Mouse (Mus musculus): ENCODE results near the gene Ccdc189. TPM values are rescaled to one million over a fixed set of nuclear protein-coding genes. Genes with fewer than 3 reads are reported as not detected.

The Ccdc189 gene
- polyA plus RNA-seq, 1 experiment from 2014 or later, result 23.6 TPM

GRCm38 (mm10) chr7:127585031-127585430 lies 3.4 kb downstream of the Ccdc189 start:
- WGBS, result 70% methylated on average over 7 of the region's 7 CpGs
- no peak overlapping the region for H3K9ac ChIP-seq (ENCODE audit: low read length)
- no peaks in the 10 kb centered on the region for H3K27me3 ChIP-seq (ENCODE audit: control insufficient read depth, insufficient read depth, low read depth, low read length)
- no peak overlapping the region for H3K4me3 ChIP-seq (ENCODE audit: low read length)
- no peak for ATAC-seq (ENCODE audit: low read depth)
- H3K4me1 ChIP-seq (replicated peaks; ENCODE audit: control insufficient read depth, insufficient read depth, low read length), result peaks cover 16% of the 10 kb centered on the region
- no peaks in the 10 kb centered on the region for H3K9me3 ChIP-seq (ENCODE audit: control insufficient read depth, low read length)
- H3K36me3 ChIP-seq (ENCODE audit: control insufficient read depth, insufficient read depth, low read length), result peaks cover 21% of the 10 kb centered on the region
- no peak overlapping the region for H3K27ac ChIP-seq (ENCODE audit: low read length)
- no peak overlapping the region for H3K4me2 ChIP-seq (ENCODE audit: low read depth, low read length)

- no peak overlapping the region for H3K9ac ChIP-seq (ENCODE audit: low read length)
- H3K4me2 ChIP-seq (ENCODE audit: low read depth, low read length), result no peak overlapping the region
- no peaks in the 10 kb centered on the region for H3K9me3 ChIP-seq (ENCODE audit: control insufficient read depth, low read length)
- WGBS, result 90% methylated on average over 6 of the region's 6 CpGs
- no peaks in the 10 kb centered on the region for H3K27me3 ChIP-seq (ENCODE audit: control insufficient read depth, insufficient read depth, low read depth, low read length)
- H3K36me3 ChIP-seq (ENCODE audit: control insufficient read depth, insufficient read depth, low read length), result peaks cover 25% of the 10 kb centered on the region
- H3K27ac ChIP-seq (ENCODE audit: low read length), result no peak overlapping the region
- peaks cover 8% of the 10 kb centered on the region for H3K4me1 ChIP-seq (replicated peaks; ENCODE audit: control insufficient read depth, insufficient read depth, low read length)
- no peak for ATAC-seq (ENCODE audit: low read depth)
- no peak overlapping the region for H3K4me3 ChIP-seq (ENCODE audit: low read length)
These were observed 5.1 kb downstream of the Ccdc189 start for GRCm38 (mm10) chr7:127583260-127583659.

- Histone ChIP-seq H3K4me3 (ENCODE audit: low read length) (peak overlapping the region; percentile 85), H3K27me3 (ENCODE audit: control insufficient read depth, insufficient read depth, low read depth, low read length) (no peaks in the 10 kb centered on the region), H3K4me2 (ENCODE audit: low read depth, low read length) (peak overlapping the region; percentile 93), H3K27ac (ENCODE audit: low read length) (no peak overlapping the region), H3K4me1 (replicated peaks; ENCODE audit: control insufficient read depth, insufficient read depth, low read length) (peaks cover 18% of the 10 kb centered on the region), H3K9me3 (ENCODE audit: control insufficient read depth, low read length) (no peaks in the 10 kb centered on the region), H3K36me3 (ENCODE audit: control insufficient read depth, insufficient read depth, low read length) (peaks cover 14% of the 10 kb centered on the region), H3K9ac (ENCODE audit: low read length) (peak overlapping the region; percentile 89)
- ATAC-seq (ENCODE audit: low read depth), result no peak
- 16% methylated on average over 7 of the region's 7 CpGs for WGBS
These were observed 14.3 kb downstream of the Ccdc189 start for GRCm38 (mm10) chr7:127574115-127574514.

GRCm38 (mm10) chr7:127573503-127574008 lies 14.8 kb downstream of the Ccdc189 start:
- Histone ChIP-seq H3K9me3 (ENCODE audit: control insufficient read depth, low read length) (no peaks in the 10 kb centered on the region), H3K4me2 (ENCODE audit: low read depth, low read length) (peak overlapping the region; percentile 93), H3K36me3 (ENCODE audit: control insufficient read depth, insufficient read depth, low read length) (peaks cover 12% of the 10 kb centered on the region), H3K27me3 (ENCODE audit: control insufficient read depth, insufficient read depth, low read depth, low read length) (no peaks in the 10 kb centered on the region), H3K27ac (ENCODE audit: low read length) (peak overlapping the region; percentile 63), H3K4me3 (ENCODE audit: low read length) (peak overlapping the region; percentile 85), H3K9ac (ENCODE audit: low read length) (peak overlapping the region; percentile 89), H3K4me1 (replicated peaks; ENCODE audit: control insufficient read depth, insufficient read depth, low read length) (peaks cover 18% of the 10 kb centered on the region)
- WGBS, result 1% methylated on average over 17 of the region's 28 CpGs
- peak; percentile 68 for ATAC-seq (ENCODE audit: low read depth)

- Histone ChIP-seq H3K9ac (ENCODE audit: low read length) (peak within 1 kb of the TSS; percentile 89), H3K9me3 (ENCODE audit: control insufficient read depth, low read length) (no peaks in the 10 kb centered on the region), H3K4me1 (replicated peaks; ENCODE audit: control insufficient read depth, insufficient read depth, low read length) (peaks cover 18% of the 10 kb centered on the region), H3K36me3 (ENCODE audit: control insufficient read depth, insufficient read depth, low read length) (peaks cover 8% of the 10 kb centered on the region; the same call in 1 of the 2 replicates), H3K27me3 (ENCODE audit: control insufficient read depth, insufficient read depth, low read depth, low read length) (no peaks in the 10 kb centered on the region), H3K4me3 (ENCODE audit: low read length) (peak within 1 kb of the TSS; percentile 85), H3K27ac (ENCODE audit: low read length) (peak within 1 kb of the TSS; percentile 80), H3K4me2 (ENCODE audit: low read depth, low read length) (peak within 1 kb of the TSS; percentile 93)
- peak; percentile 98 for ATAC-seq (ENCODE audit: low read depth)
- WGBS, result 0% methylated on average over 17 of the region's 17 CpGs
These were observed 15.4 kb downstream of the Ccdc189 start, which contains the start of gene Phkg2 for GRCm38 (mm10) chr7:127572895-127573471. Phkg2 (plus strand) TSS chr7:127573340.

- WGBS, result 54% methylated on average over 6 of the region's 6 CpGs
- Histone ChIP-seq H3K27ac (ENCODE audit: low read length) (peak overlapping the region; percentile 22; the same call in 1 of the 2 replicates), H3K4me1 (replicated peaks; ENCODE audit: control insufficient read depth, insufficient read depth, low read length) (peaks cover 4% of the 10 kb centered on the region; the same call in 1 of the 2 replicates), H3K4me2 (ENCODE audit: low read depth, low read length) (no peak overlapping the region), H3K36me3 (ENCODE audit: control insufficient read depth, insufficient read depth, low read length) (peaks cover 27% of the 10 kb centered on the region), H3K4me3 (ENCODE audit: low read length) (no peak overlapping the region), H3K9ac (ENCODE audit: low read length) (no peak overlapping the region), H3K9me3 (ENCODE audit: control insufficient read depth, low read length) (no peaks in the 10 kb centered on the region), H3K27me3 (ENCODE audit: control insufficient read depth, insufficient read depth, low read depth, low read length) (no peaks in the 10 kb centered on the region)
- ATAC-seq (ENCODE audit: low read depth), result peak; percentile 62
These were observed 23.8 kb downstream of the Ccdc189 start for GRCm38 (mm10) chr7:127564381-127565150.

- H3K27me3 ChIP-seq (ENCODE audit: control insufficient read depth, insufficient read depth, low read depth, low read length), result no peaks in the 10 kb centered on the region
- no peaks in the 10 kb centered on the region for H3K9me3 ChIP-seq (ENCODE audit: control insufficient read depth, low read length)
- peaks cover 38% of the 10 kb centered on the region for H3K36me3 ChIP-seq (ENCODE audit: control insufficient read depth, insufficient read depth, low read length)
- WGBS, result 74% methylated on average over 5 of the region's 5 CpGs
- no peak within 1 kb of the TSS for H3K4me3 ChIP-seq (ENCODE audit: low read length)
- peaks cover 4% of the 10 kb centered on the region; the same call in 1 of the 2 replicates for H3K4me1 ChIP-seq (replicated peaks; ENCODE audit: control insufficient read depth, insufficient read depth, low read length)
- no peak within 1 kb of the TSS for H3K27ac ChIP-seq (ENCODE audit: low read length)
- H3K9ac ChIP-seq (ENCODE audit: low read length), result no peak within 1 kb of the TSS
- ATAC-seq (ENCODE audit: low read depth), result peak; percentile 53; the same call in 1 of the 2 replicates
- no peak within 1 kb of the TSS for H3K4me2 ChIP-seq (ENCODE audit: low read depth, low read length)
These were observed 27.0 kb downstream of the Ccdc189 start, which contains the start of gene Tmem265 for GRCm38 (mm10) chr7:127561340-127561858. Tmem265 (plus strand) TSS chr7:127561390.

GRCm38 (mm10) chr7:127560580-127560979 lies 27.8 kb downstream of the Ccdc189 start:
- Histone ChIP-seq H3K4me3 (ENCODE audit: low read length) (no peak overlapping the region), H3K27ac (ENCODE audit: low read length) (no peak overlapping the region), H3K27me3 (ENCODE audit: control insufficient read depth, insufficient read depth, low read depth, low read length) (no peaks in the 10 kb centered on the region), H3K4me1 (replicated peaks; ENCODE audit: control insufficient read depth, insufficient read depth, low read length) (peaks cover 4% of the 10 kb centered on the region; the same call in 1 of the 2 replicates), H3K9me3 (ENCODE audit: control insufficient read depth, low read length) (no peaks in the 10 kb centered on the region), H3K36me3 (ENCODE audit: control insufficient read depth, insufficient read depth, low read length) (peaks cover 44% of the 10 kb centered on the region), H3K9ac (ENCODE audit: low read length) (no peak overlapping the region), H3K4me2 (ENCODE audit: low read depth, low read length) (no peak overlapping the region)
- 93% methylated on average over 11 of the region's 11 CpGs for WGBS
- ATAC-seq (ENCODE audit: low read depth), result 0 out of 2 replicates have a peak, but pooled peaks have one; percentile 11

- Histone ChIP-seq H3K9ac (ENCODE audit: low read length) (no peak overlapping the region), H3K4me2 (ENCODE audit: low read depth, low read length) (no peak overlapping the region), H3K9me3 (ENCODE audit: control insufficient read depth, low read length) (no peaks in the 10 kb centered on the region), H3K27me3 (ENCODE audit: control insufficient read depth, insufficient read depth, low read depth, low read length) (no peaks in the 10 kb centered on the region), H3K4me3 (ENCODE audit: low read length) (no peak overlapping the region), H3K36me3 (ENCODE audit: control insufficient read depth, insufficient read depth, low read length) (peaks cover 56% of the 10 kb centered on the region), H3K4me1 (replicated peaks; ENCODE audit: control insufficient read depth, insufficient read depth, low read length) (no peaks in the 10 kb centered on the region), H3K27ac (ENCODE audit: low read length) (no peak overlapping the region)
- whole genome bisulfite sequencing, result 89% methylated on average over 8 of the region's 8 CpGs
- no peak for ATAC-seq (ENCODE audit: low read depth)
These were observed 36.8 kb downstream of the Ccdc189 start for GRCm38 (mm10) chr7:127551558-127551957.
